Mouse (Mus musculus) forebrain, embryonic 11.5 days (tissue): ENCODE results near the gene Bach1. TPM values are rescaled to one million over a fixed set of nuclear protein-coding genes. Genes with fewer than 3 reads are reported as not detected.

Experiments
- ATAC-seq: fragments of 200-750 bp; cut with Nextera tagmentation; replicated peaks from 2 replicates; pipeline ENCODE4 v1.8.0; 2017; ENCODE audit warnings: moderate TSS enrichment; ENCODE audit not compliant: low FRiP score
- DNase-seq: peaks from one replicate; pipeline ENCODE4 v3.0.0-alpha.2; 2017; ENCODE audit warnings: low spot score
- H3K27ac ChIP-seq: fragments of 300-500 bp; sonication (generic); 2 replicates; pipeline ENCODE4 v1.5.1; 2014; ENCODE audit warnings: low read depth, low read length
- H3K27me3 ChIP-seq: fragments of 300-500 bp; sonication (generic); 2 replicates; pipeline ENCODE4 v1.6.1; 2014; ENCODE audit warnings: mild to moderate bottlenecking, low read length, mixed read lengths; ENCODE audit not compliant: control insufficient read depth, insufficient read depth
- H3K36me3 ChIP-seq: fragments of 300-500 bp; sonication (generic); 2 replicates; pipeline ENCODE4 v1.6.1; 2014; ENCODE audit warnings: mild to moderate bottlenecking, low read length, moderate library complexity, mixed read lengths; ENCODE audit not compliant: control insufficient read depth, insufficient read depth
- H3K4me1 ChIP-seq: fragments of 300-500 bp; sonication (generic); replicated peaks from 2 replicates; pipeline ENCODE4 v1.6.1; 2014; ENCODE audit warnings: low read length, mixed read lengths; ENCODE audit not compliant: control insufficient read depth, insufficient read depth
- H3K4me2 ChIP-seq: fragments of 300-500 bp; sonication (generic); 2 replicates; pipeline ENCODE4 v1.6.1; 2014; ENCODE audit warnings: low read depth, mild to moderate bottlenecking, low read length, moderate library complexity, mixed read lengths; ENCODE audit not compliant: severe bottlenecking
- H3K4me3 ChIP-seq: fragments of 300-500 bp; sonication (generic); 2 replicates; pipeline ENCODE4 v1.5.1; 2014; ENCODE audit warnings: low read depth, low read length
- H3K9ac ChIP-seq: fragments of 300-500 bp; sonication (generic); 2 replicates; pipeline ENCODE4 v1.6.1; 2014; ENCODE audit warnings: low read length
- H3K9me3 ChIP-seq: fragments of 300-500 bp; sonication (generic); 2 replicates; pipeline ENCODE4 v1.6.1; 2016; ENCODE audit warnings: low read length, mixed read lengths; ENCODE audit not compliant: control insufficient read depth
- WGBS: fragments of 180-500 bp; shearing (Covaris S2); extraction: QIAGEN DNeasy Blood & Tissue Kit; methylation state at CpG from one replicate; pipeline ENCODE4 v1.1.7; 2014; 5-methylcytosine and 5-hydroxymethylcytosine counted together
- polyA plus RNA-seq: library from polyadenylated mRNA; unstranded; fragments of >200 nt; fragmentation: Nextera tagmentation; extraction: Ambion mirVana; gene quantifications from 2 replicates; pipeline ENCODE4 v1.2.1, GENCODE M21; 2014

The Bach1 gene
- polyA plus RNA-seq, 1 experiment from 2014 or later, result 18.9 TPM

GRCm38 (mm10) chr16:87728703-87729102, 30.0 kb downstream of the Bach1 start:
- WGBS, result 95% methylated on average over 8 of the region's 8 CpGs
- H3K9me3 ChIP-seq, result no peaks in the 10 kb centered on the region
- no peak for DNase-seq

GRCm38 (mm10) chr16:87729469-87729868, 30.7 kb downstream of the Bach1 start:
- no peaks in the 10 kb centered on the region for H3K4me1 ChIP-seq
- H3K9me3 ChIP-seq, result no peaks in the 10 kb centered on the region
- H3K27me3 ChIP-seq, result no peaks in the 10 kb centered on the region
- no peak for DNase-seq
- peaks cover 7% of the 10 kb centered on the region; the same call in 1 of the 2 replicates for H3K36me3 ChIP-seq
- no peak overlapping the region for H3K4me2 ChIP-seq
- no peak for ATAC-seq
- H3K4me3 ChIP-seq, result no peak overlapping the region
- no peak overlapping the region for H3K9ac ChIP-seq
- H3K27ac ChIP-seq, result no peak overlapping the region
- 91% methylated on average over 20 of the region's 20 CpGs for WGBS

More at GRCm38 (mm10) chr16:87728703-87729102, 30.0 kb downstream of the Bach1 start:
- no peaks in the 10 kb centered on the region for H3K27me3 ChIP-seq
- H3K4me2 ChIP-seq, result no peak overlapping the region
- ATAC-seq, result no peak
- H3K4me1 ChIP-seq, result no peaks in the 10 kb centered on the region
- H3K27ac ChIP-seq, result no peak overlapping the region
- no peak overlapping the region for H3K9ac ChIP-seq
- no peak overlapping the region for H3K4me3 ChIP-seq
- H3K36me3 ChIP-seq, result peaks cover 7% of the 10 kb centered on the region; the same call in 1 of the 2 replicates

GRCm38 (mm10) chr16:87734868-87735381, 36.2 kb downstream of the Bach1 start:
- 87% methylated on average over 4 of the region's 4 CpGs for WGBS
- DNase-seq (no peak), ATAC-seq (no peak)
- H3K36me3 ChIP-seq, result peaks cover 4% of the 10 kb centered on the region; the same call in 1 of the 2 replicates
- no peaks in the 10 kb centered on the region for H3K9me3 ChIP-seq
- no peak overlapping the region for H3K4me3 ChIP-seq
- no peaks in the 10 kb centered on the region for H3K4me1 ChIP-seq
- H3K4me2 ChIP-seq, result no peak overlapping the region
- H3K9ac ChIP-seq, result no peak overlapping the region
- no peaks in the 10 kb centered on the region for H3K27me3 ChIP-seq
- no peak overlapping the region for H3K27ac ChIP-seq

- Histone ChIP-seq H3K9me3 (no peaks in the 10 kb centered on the region), H3K4me2 (no peak overlapping the region), H3K4me3 (no peak overlapping the region), H3K36me3 (no peaks in the 10 kb centered on the region), H3K27ac (no peak overlapping the region), H3K9ac (no peak overlapping the region), H3K4me1 (no peaks in the 10 kb centered on the region), H3K27me3 (no peaks in the 10 kb centered on the region)
- WGBS, result 93% methylated on average over 11 of the region's 11 CpGs
- DNase-seq (no peak), ATAC-seq (no peak)
Measured at GRCm38 (mm10) chr16:87736106-87736505, 37.4 kb downstream of the Bach1 start.

DNA sequence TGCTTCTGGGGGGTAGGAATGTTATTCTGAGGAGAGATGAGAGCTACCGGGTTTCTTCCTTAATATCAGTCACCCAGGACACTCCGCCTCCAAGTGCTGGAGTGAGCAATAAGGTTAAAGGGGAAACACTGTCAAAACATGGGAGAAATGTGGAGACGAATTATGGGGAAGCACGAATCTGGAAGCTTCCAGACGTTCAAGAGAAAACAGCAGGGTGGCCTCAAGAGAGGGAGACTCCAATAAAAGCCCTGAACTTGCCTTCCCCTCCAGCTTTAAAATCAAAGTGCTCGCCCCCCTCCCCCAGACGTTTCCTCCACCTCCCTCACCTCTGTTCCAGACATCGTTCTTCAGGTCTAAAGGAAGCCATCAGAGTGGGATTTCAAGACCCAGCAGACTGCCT, 38.6 kb downstream of the Bach1 start:
- DNase-seq (no peak), ATAC-seq (no peak)
- 76% methylated on average over 8 of the region's 8 CpGs for WGBS
- Histone ChIP-seq H3K4me2 (no peak overlapping the region), H3K27ac (no peak overlapping the region), H3K9ac (no peak overlapping the region), H3K4me3 (no peak overlapping the region), H3K27me3 (no peaks in the 10 kb centered on the region), H3K9me3 (no peaks in the 10 kb centered on the region), H3K36me3 (no peaks in the 10 kb centered on the region), H3K4me1 (no peaks in the 10 kb centered on the region)

- H3K27ac ChIP-seq, result no peak overlapping the region
- no peaks in the 10 kb centered on the region for H3K36me3 ChIP-seq
- H3K4me2 ChIP-seq, result no peak overlapping the region
- H3K9me3 ChIP-seq, result no peaks in the 10 kb centered on the region
- H3K9ac ChIP-seq, result no peak overlapping the region
- no peaks in the 10 kb centered on the region for H3K4me1 ChIP-seq
- ATAC-seq (no peak), DNase-seq (no peak)
- H3K27me3 ChIP-seq, result no peaks in the 10 kb centered on the region
- no peak overlapping the region for H3K4me3 ChIP-seq
- 88% methylated on average over 21 of the region's 21 CpGs for WGBS
Measured at GRCm38 (mm10) chr16:87737842-87738639, 39.3 kb downstream of the Bach1 start.

DNA sequence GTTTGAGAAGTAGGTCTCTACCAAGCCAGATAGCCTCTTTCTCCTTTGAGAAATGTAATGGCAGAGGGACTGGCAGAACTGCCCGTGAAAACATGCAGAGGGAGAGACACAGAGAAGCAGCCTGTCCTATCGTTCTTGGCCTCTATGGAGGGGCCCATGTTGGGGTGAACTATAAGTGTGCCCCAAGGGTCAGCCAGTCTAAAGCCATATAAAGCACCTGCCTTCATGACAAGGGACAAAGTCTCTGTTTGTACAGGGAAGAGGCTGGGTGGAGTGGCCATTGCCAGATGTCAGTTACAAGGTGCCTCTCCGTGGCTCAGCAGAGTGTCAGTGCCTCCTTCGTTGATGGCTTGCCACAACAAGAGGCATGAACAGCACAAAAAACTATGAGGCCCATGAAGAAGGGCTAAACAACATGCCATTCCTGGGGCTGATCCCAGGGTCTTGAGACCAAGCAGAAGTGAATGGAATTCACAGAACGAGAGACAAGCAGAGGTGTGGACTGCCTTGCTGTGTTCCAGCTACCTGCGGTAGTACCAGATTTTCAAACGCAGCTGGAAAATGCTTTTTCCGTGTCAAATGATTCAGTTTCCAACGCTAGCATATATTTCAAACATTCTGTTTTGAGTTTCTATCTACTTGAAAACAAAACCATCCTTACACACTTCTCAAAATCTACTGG, 42.4 kb downstream of the Bach1 start:
- no peak overlapping the region for H3K4me3 ChIP-seq
- no peak overlapping the region for H3K4me2 ChIP-seq
- H3K27me3 ChIP-seq, result no peaks in the 10 kb centered on the region
- 92% methylated on average over 9 of the region's 9 CpGs for WGBS
- H3K9ac ChIP-seq, result no peak overlapping the region
- DNase-seq (no peak), ATAC-seq (no peak)
- no peak overlapping the region for H3K27ac ChIP-seq
- H3K9me3 ChIP-seq, result no peaks in the 10 kb centered on the region
- H3K4me1 ChIP-seq, result no peaks in the 10 kb centered on the region
- H3K36me3 ChIP-seq, result no peaks in the 10 kb centered on the region

DNA sequence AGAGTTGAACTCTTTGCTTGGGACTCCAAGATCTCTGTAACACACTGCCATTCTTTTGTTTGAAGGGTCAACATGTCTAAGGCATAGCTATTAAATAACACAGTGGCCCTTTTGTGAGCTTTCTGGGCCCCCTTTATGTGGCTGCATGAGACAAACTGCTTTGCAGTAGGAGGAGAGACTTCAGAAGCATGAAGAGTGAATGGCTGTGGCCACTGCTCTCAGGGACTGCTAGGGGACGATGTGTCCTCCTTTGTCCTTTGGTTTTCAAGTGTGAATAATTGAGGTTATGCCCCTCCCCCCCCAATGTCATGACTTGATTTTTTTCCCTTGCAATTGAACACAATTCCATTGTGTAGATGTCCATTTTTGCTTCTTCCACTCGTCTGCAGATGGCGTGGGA, 44.9 kb downstream of the Bach1 start:
- Histone ChIP-seq H3K4me3 (no peak overlapping the region), H3K36me3 (no peaks in the 10 kb centered on the region), H3K27ac (no peak overlapping the region), H3K9ac (no peak overlapping the region), H3K9me3 (no peaks in the 10 kb centered on the region), H3K4me2 (no peak overlapping the region), H3K27me3 (no peaks in the 10 kb centered on the region), H3K4me1 (no peaks in the 10 kb centered on the region)
- ATAC-seq (0 out of 2 replicates have a peak, but pooled peaks have one; percentile 23), DNase-seq (no peak)
- WGBS, result 36% methylated on average over 3 of the region's 3 CpGs
